Mouse (Mus musculus) heart, postnatal 0 days (tissue): ENCODE data around the gene Sco2.

Experiments
- CTCF ChIP-seq: IDR thresholded peaks from 2 replicates; pipeline ENCODE4 v1.5.1; 2016; ENCODE audit warnings: antibody characterized with exemption, control low read depth, low read depth
- EP300 ChIP-seq: IDR thresholded peaks from 2 replicates; pipeline ENCODE4 v1.6.1; 2016; ENCODE audit warnings: antibody characterized with exemption, low read depth

DNA sequence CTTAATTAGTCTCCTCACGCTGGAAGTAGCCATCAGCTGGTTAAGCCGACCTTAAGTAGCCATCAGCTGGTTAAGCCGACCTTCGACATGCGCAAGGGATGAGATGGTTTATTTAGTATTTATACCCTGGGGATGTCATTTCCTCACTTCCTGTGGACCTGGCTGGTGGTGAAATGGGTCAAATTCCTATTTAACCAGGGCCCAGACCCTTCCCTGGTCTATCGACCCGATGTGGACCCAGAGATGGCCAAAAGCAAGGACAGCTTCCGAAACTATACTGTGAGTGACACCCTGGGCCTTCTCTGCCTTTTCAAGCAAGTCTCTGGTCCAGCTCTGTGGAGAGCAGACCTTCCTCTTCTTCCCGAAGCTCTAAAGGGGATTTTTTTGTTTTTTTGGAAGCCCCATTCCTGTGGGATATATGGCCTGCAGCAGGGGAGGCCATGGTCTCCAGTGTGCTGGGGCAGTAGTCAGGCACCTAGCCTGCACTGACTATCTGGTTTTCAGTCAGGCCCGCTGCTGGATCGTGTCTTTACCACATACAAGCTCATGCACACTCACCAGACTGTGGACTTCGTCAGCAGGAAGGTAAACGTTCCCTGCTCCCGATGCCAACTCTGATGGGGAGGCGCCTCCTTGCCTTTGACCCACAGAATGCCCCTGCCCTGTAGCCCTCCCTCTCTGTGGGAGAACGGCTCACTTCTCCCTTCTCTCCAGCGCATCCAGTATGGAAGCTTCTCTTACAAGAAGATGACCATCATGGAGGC is 38.7 kb downstream of the Sco2 start:
- TF ChIP-seq CTCF (no peak), EP300 (no peak)
